Mouse (Mus musculus) cerebellum, adult 9-10 months (tissue): ENCODE data around the gene Gapvd1.

Experiments
- DNase-seq: peaks from one replicate; pipeline ENCODE4 v3.0.0; 2022

The Gapvd1 gene

GRCm38 (mm10) chr2:34632051-34632450 is 123.0 kb downstream of the Gapvd1 start:
- no peak for DNase-seq

GRCm38 (mm10) chr2:34630445-34630844 is 124.6 kb downstream of the Gapvd1 start:
- no peak for DNase-seq

- no peak for DNase-seq
These were observed 125.3 kb downstream of the Gapvd1 start for GRCm38 (mm10) chr2:34629758-34630157.

GRCm38 (mm10) chr2:34628903-34629540 is 126.0 kb downstream of the Gapvd1 start:
- no peak for DNase-seq

- no peak for DNase-seq
These were observed 127.5 kb downstream of the Gapvd1 start for GRCm38 (mm10) chr2:34627328-34628226.
